12 mouse cellular contexts compared by ENCODE assay signal in the genomic region with DNA sequence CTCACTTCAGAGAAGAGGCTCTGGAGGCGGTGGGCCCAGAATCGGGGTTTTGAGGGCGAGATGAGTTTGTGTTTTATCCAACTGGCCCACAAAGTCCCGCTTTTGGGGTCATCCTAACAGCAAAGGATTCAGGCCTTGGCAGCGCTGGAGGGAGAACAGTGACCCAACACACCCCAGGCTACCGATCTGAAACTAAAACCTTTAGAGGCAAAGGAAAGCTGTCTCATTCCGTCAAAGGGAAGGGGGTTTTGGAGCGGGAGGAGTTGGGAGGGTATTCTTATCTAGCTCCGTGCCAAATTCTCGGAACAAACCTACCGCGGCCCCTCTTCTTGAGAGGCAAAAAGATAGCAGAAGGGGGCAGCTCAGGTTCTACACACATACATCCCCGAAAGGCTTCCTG.
DNase-seq lines count a peak whose midpoint lies in the region; ATAC-seq and TF ChIP-seq lines count a peak whose summit lies in the region.
"Had no signal": no experiment of that assay in that cellular context is flagged by ENCODE, and none has a peak within 500 bp of the region (broad histone marks: within the 10 kb centered on the region; RNA-seq: fewer than 3 reads in every experiment).

No protein-coding gene starts in this region.

- no peaks in the 10 kb centered on the region for H3K36me3 ChIP-seq in heart, embryonic 16.5 days (ENCODE audit: control insufficient read depth, insufficient read depth)
- no peaks in the 10 kb centered on the region for H3K36me3 ChIP-seq in limb, embryonic 10.5 days
- no peaks in the 10 kb centered on the region for H3K36me3 ChIP-seq in midbrain, postnatal 0 days (ENCODE audit: insufficient read depth, low read length)
- H3K36me3 ChIP-seq in lung, postnatal 0 days (ENCODE audit: insufficient read depth, low read length) = no peaks in the 10 kb centered on the region

- no peak for TF ChIP-seq POLR2A in embryonic fibroblast, embryonic 13.5 days (IDR thresholded peaks at IDR 0.05; ENCODE audit: low read depth, low read length)

- TF ChIP-seq CTCF in embryonic fibroblast, embryonic 13.5 days (IDR thresholded peaks at IDR 0.05; ENCODE audit: borderline replicate concordance, insufficient read depth, low read length) = no peak
- TF ChIP-seq CTCF in midbrain, postnatal 0 days (IDR thresholded peaks at IDR 0.05) = no peak
- TF ChIP-seq CTCF in lung, postnatal 0 days (IDR thresholded peaks at IDR 0.05) = no peak

- H3K9me3 ChIP-seq in heart, embryonic 16.5 days (replicated peaks; ENCODE audit: control insufficient read depth, low read length) = no peaks in the 10 kb centered on the region
- no peaks in the 10 kb centered on the region for H3K9me3 ChIP-seq in limb, embryonic 10.5 days (replicated peaks)
- H3K9me3 ChIP-seq in midbrain, postnatal 0 days (ENCODE audit: low read length) = no peaks in the 10 kb centered on the region
- no peaks in the 10 kb centered on the region for H3K9me3 ChIP-seq in lung, postnatal 0 days (ENCODE audit: low read length)

- H3K4me1 ChIP-seq in heart, embryonic 16.5 days (ENCODE audit: control insufficient read depth, insufficient read depth, low read length) = peaks cover 8% of the 10 kb centered on the region
- H3K4me1 ChIP-seq in embryonic fibroblast, embryonic 13.5 days (ENCODE audit: control insufficient read depth, insufficient read depth, low read length) = no peaks in the 10 kb centered on the region
- peaks cover 22% of the 10 kb centered on the region for H3K4me1 ChIP-seq in limb, embryonic 10.5 days
- peaks cover 13% of the 10 kb centered on the region; the same call in 1 of the 2 replicates for H3K4me1 ChIP-seq in midbrain, postnatal 0 days (ENCODE audit: insufficient read depth, low read length)
- no peaks in the 10 kb centered on the region for H3K4me1 ChIP-seq in lung, postnatal 0 days (ENCODE audit: insufficient read depth, low read depth, low read length)

- peak overlapping the region; percentile 2 for H3K4me3 ChIP-seq in heart, embryonic 16.5 days (ENCODE audit: low read length)
- H3K4me3 ChIP-seq in embryonic fibroblast, embryonic 13.5 days (ENCODE audit: insufficient read depth, low read length) = peak overlapping the region; percentile 69
- H3K4me3 ChIP-seq in limb, embryonic 10.5 days = peak overlapping the region; percentile 80; the same call in 1 of the 2 replicates
- H3K4me3 ChIP-seq in midbrain, postnatal 0 days (ENCODE audit: low read depth, low read length) = peak overlapping the region; percentile 80
- no peak overlapping the region for H3K4me3 ChIP-seq in lung, postnatal 0 days (ENCODE audit: low read depth, low read length)

- H3K4me2 ChIP-seq in heart, embryonic 16.5 days (ENCODE audit: low read depth, low read length) = peak overlapping the region; percentile 51
- peak overlapping the region; percentile 99 for H3K4me2 ChIP-seq in midbrain, postnatal 0 days (ENCODE audit: low read depth, low read length, poor library complexity, severe bottlenecking)
- no peak overlapping the region for H3K4me2 ChIP-seq in lung, postnatal 0 days (replicated peaks; ENCODE audit: low read depth, low read length)

- TF ChIP-seq EP300 in lung, postnatal 0 days (IDR thresholded peaks at IDR 0.05) = no peak

- intact Hi-C loops in heart, postnatal 14 days (cut with DNase I) = loop anchor here (5.0 to 10.0 kb wide), 2 partner anchors 163 to 285 kb away; partner anchors contain the start of gene Pla2g10

- no peak for ATAC-seq in heart, embryonic 16.5 days (replicated peaks; ENCODE audit: extremely low read depth, insufficient read depth, low FRiP score)
- ATAC-seq in midbrain, postnatal 0 days (ENCODE audit: low FRiP score) = no peak
- ATAC-seq in lung, postnatal 0 days = no peak

- H3K27ac ChIP-seq in heart, embryonic 16.5 days (ENCODE audit: low read length) = no peak overlapping the region
- no peak overlapping the region for H3K27ac ChIP-seq in embryonic fibroblast, embryonic 13.5 days (ENCODE audit: insufficient read depth, low read length)
- no peak overlapping the region for H3K27ac ChIP-seq in limb, embryonic 10.5 days
- no peak overlapping the region for H3K27ac ChIP-seq in midbrain, postnatal 0 days (ENCODE audit: low read depth, low read length)
- H3K27ac ChIP-seq in lung, postnatal 0 days (ENCODE audit: low read length) = no peak overlapping the region

- 34% methylated on average over 13 of the region's 13 CpGs for WGBS in heart, embryonic 16.5 days
- 11% methylated on average over 13 of the region's 13 CpGs for WGBS in limb, embryonic 10.5 days
- WGBS in midbrain, postnatal 0 days = 16% methylated on average over 13 of the region's 13 CpGs
- WGBS in lung, postnatal 0 days = 47% methylated on average over 13 of the region's 13 CpGs

- H3K27me3 ChIP-seq in heart, embryonic 16.5 days (ENCODE audit: control insufficient read depth, insufficient read depth, low read length) = no peaks in the 10 kb centered on the region
- H3K27me3 ChIP-seq in limb, embryonic 10.5 days (ENCODE audit: low read depth, poor library complexity, severe bottlenecking) = peaks cover 83% of the 10 kb centered on the region
- no peaks in the 10 kb centered on the region for H3K27me3 ChIP-seq in midbrain, postnatal 0 days (ENCODE audit: insufficient read depth, low read length)
- H3K27me3 ChIP-seq in lung, postnatal 0 days (replicated peaks; ENCODE audit: insufficient read depth, low read length) = no peaks in the 10 kb centered on the region

- no peak for DNase-seq in heart, postnatal 14 days
- DNase-seq in limb, embryonic 10.5 days (ENCODE audit: low spot score) = peak; percentile 49
- DNase-seq in midbrain, postnatal 0 days (ENCODE audit: low spot score) = no peak
- no peak for DNase-seq in gastrocnemius, adult 18-20 months (ENCODE audit: low spot score)
- DNase-seq in cerebellum, postnatal 4 days (ENCODE audit: low spot score in 2 of 2) = no peak
- no peak for DNase-seq in lung, postnatal 0 days (ENCODE audit: low spot score)
- DNase-seq: adrenal gland, adult 2 months; cerebellum, adult 8-10 months; gastrocnemius, postnatal 25 days; spleen, adult 18-20 months had no signal

- peak overlapping the region; percentile 53; the same call in 1 of the 2 replicates for H3K9ac ChIP-seq in heart, embryonic 16.5 days (ENCODE audit: low read length)
- 0 out of 2 replicates have a peak overlapping the region, but pooled peaks have one; percentile 8 for H3K9ac ChIP-seq in midbrain, postnatal 0 days (replicated peaks; ENCODE audit: low read length, poor library complexity, severe bottlenecking)
- no peak overlapping the region for H3K9ac ChIP-seq in lung, postnatal 0 days (replicated peaks; ENCODE audit: low read depth)
